Mouse (Mus musculus) layer of hippocampus, postnatal 10 days (tissue): ENCODE measurements around the gene Slc4a8. TPM values are rescaled to one million over a fixed set of nuclear protein-coding genes. Genes with fewer than 3 reads are reported as not detected.

Source experiments
- DNase-seq, 2 experiments: peaks; one replicate each; pipeline ENCODE4 v3.0.0; 2021; ENCODE audit warnings: low spot score in 2 of 2
- total RNA-seq, 2 experiments: library from RNA; stranded (reverse); gene quantifications; 2 replicates each; pipeline ENCODE4 v1.2.3; 2021

The Slc4a8 gene
- total RNA-seq, 2 experiments from 2014 or later, result 82.1 to 84.7 TPM

DNA sequence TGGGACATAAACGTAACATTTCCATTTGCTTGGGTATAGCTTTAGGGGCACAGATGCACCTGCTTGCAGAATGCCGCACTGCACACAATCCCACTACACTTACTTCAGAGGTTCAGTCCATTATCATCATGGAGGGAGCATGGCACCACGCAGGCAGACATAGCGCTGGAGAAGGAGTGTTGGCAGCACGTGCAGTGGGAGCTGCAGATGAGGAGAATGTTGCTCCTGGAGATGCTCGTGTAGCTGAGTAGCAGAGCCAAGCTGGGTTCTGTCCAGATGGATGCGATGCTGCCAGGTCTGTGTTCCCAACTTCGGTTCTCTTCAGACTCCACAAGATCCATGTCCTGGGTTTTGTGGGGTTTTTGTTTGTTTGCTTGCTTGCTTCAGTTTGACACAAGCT lies 64.5 kb downstream of the Slc4a8 start:
- peak in 1 of 2 experiments; percentile 35 for DNase-seq

- peak; percentile 39 to 62 for DNase-seq
These were observed 68.2 kb downstream of the Slc4a8 start for GRCm38 (mm10) chr15:100829775-100830174.

- peak; percentile 43 for DNase-seq
These were observed 69.1 kb downstream of the Slc4a8 start for GRCm38 (mm10) chr15:100830682-100831081.

GRCm38 (mm10) chr15:100832144-100832543 lies 70.6 kb downstream of the Slc4a8 start:
- DNase-seq, result peak; percentile 32 to 33

- peak in 1 of 2 experiments; percentile 34 for DNase-seq
These were observed 71.2 kb downstream of the Slc4a8 start for GRCm38 (mm10) chr15:100832784-100833183.

- no peak for DNase-seq
These were observed 75.2 kb downstream of the Slc4a8 start for GRCm38 (mm10) chr15:100836729-100837128.

DNA sequence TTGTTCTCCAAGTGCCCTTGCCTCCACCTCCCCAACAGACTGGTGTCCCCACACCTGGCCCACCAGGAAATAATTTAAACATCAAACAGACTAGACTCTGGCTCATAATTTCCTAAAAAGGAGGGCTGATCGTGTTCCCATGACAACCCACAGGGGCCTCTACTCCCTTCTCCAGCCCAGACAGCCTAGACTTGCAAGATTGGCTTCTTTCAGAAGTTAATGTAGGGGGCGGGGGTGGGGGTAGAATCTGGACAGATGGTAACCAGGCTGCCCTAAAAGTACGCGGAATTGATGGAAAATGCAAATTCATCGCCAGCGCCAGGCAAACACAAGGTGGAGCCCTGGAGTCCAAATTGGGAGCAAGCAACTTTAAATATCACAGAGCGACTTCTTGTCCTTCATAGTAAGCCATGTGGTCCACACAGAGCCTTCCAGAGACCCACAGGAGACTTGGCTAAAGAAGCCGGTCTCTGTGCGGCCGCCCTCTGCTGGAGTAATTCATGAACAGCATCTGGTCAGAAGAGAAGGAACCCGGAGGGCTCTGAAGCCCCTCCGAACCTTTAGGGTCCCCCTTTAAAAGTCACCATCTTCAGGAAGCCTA lies 77.2 kb downstream of the Slc4a8 start:
- peak; percentile 69 to 75 for DNase-seq

DNA sequence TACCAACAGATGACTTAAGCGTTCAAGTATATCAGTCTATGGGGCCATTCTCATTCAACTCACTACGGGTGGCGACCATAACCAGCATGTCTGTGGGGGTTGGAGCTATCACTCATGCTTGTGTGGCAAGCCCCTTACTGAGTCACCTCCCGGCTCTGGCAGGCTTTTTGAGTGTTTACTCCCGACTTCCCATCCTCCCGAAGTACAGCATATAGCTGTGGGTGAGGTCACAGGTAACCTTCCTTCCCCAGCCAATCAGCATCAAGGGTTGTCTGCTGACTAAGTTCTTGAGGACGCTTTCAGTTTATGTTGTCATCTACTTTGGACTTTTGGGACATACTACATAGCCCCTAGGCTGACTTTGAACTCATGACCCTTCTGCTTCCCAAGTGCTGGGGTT lies 82.8 kb downstream of the Slc4a8 start:
- no peak for DNase-seq

DNA sequence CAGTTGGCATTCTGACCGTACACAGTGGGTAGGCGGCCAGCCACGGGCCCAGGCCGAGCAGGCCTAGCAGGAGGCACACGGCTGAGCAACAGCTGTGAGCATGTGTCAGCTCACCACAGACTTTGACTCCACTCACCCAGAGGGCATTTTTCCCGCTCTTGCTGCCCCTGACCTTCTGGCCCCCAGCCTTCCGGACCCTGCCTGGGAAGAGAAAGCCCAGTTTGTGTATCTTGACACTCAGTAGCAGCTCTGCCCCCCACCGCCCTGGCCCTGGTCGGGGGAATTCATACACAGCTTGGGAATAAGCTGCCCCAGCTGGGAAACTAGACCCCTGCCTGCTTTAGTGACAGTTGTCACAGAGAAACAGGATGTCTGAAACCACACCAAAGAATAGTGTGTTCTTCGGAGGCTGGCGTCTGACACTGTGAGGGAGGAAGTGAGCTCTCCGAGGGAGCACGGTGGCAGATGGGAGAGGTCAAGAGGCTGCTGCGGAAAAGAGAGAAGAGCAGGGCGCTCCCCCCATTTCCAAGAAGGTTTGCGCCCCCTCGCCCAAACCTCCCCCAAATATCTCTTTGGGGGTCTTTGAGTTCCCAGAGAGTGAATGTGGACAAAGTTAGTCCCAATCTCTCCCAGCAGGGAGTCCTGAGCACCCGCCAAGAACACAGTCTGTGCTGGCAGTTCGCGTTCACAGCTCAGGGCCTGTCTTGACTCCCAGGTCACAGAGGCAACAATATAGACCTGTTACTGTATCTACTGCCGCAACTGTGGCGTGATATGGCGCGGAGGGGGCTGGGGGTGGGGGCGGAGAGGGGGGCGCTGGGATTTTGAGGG lies 83.7 kb downstream of the Slc4a8 start:
- peak in 1 of 2 experiments; percentile 24 for DNase-seq

DNA sequence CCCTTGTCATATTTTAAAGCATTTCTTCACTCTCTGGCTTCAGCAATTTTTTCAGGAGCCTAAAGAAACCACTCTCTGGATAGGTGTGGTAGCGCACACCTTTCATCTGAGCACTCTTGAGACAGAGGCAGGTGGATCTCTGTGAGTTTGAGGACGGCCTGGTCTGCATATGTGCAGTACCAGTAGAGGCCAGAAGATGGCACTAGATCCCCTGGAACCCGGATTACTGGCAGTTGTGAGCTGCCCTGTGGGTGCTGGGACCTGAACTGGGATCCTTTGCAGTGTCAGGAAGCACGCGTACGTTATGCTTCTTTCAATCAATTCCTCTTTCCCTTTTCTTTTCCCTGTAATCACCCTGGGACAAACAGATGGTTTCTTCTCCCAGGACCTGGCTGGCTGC lies 85.6 kb downstream of the Slc4a8 start:
- DNase-seq, result no peak

GRCm38 (mm10) chr15:100857586-100857985 lies 96.0 kb downstream of the Slc4a8 start:
- DNase-seq, result no peak

GRCm38 (mm10) chr15:100860856-100861255 lies 99.3 kb downstream of the Slc4a8 start:
- no peak for DNase-seq

DNA sequence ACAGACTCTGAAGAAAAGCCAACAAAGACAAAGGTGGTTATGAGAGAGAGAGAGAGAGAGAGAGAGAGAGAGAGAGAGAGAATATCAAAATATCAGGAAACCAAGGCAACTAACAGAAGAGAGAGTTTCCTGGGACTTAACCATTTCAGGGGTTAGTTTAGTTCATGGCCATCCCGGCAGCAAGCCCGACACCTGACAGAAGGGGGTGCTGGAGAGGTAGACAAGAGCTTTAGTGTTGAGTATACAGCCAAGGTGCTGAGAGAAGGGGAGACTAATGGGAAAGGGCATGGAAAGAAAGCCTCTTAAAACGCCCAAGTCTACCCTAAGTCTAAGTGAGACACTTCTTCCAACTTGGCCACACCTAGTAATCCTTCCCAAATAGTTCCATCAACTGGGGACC lies 104.0 kb downstream of the Slc4a8 start:
- DNase-seq, result no peak

GRCm38 (mm10) chr15:100869558-100869957 lies 108.0 kb downstream of the Slc4a8 start, which contains the start of gene Scn8a:
Scn8a (plus strand) TSS chr15:100869858.
- no peak for DNase-seq

- peak; percentile 73 to 85 for DNase-seq
These were observed 108.6 kb downstream of the Slc4a8 start for GRCm38 (mm10) chr15:100870001-100870774.

DNA sequence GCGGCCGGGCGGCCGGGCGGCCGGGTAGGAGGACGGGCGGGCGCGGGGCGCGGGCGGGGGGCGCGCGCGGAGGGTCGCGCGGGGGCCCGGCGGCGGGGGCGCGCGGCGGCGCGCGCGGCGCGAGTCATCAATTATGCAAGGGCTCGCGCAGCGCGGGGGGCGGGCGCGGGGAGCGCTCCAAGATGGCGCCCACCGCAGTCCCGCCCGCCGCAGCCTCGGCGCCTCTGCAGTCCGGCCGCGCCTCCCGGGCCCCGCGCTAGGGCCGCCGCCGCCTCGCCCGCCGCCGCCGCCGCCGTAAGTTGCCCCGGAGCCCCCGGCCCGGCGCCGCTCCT lies 109.2 kb downstream of the Slc4a8 start:
- peak; percentile 61 to 80 for DNase-seq

DNA sequence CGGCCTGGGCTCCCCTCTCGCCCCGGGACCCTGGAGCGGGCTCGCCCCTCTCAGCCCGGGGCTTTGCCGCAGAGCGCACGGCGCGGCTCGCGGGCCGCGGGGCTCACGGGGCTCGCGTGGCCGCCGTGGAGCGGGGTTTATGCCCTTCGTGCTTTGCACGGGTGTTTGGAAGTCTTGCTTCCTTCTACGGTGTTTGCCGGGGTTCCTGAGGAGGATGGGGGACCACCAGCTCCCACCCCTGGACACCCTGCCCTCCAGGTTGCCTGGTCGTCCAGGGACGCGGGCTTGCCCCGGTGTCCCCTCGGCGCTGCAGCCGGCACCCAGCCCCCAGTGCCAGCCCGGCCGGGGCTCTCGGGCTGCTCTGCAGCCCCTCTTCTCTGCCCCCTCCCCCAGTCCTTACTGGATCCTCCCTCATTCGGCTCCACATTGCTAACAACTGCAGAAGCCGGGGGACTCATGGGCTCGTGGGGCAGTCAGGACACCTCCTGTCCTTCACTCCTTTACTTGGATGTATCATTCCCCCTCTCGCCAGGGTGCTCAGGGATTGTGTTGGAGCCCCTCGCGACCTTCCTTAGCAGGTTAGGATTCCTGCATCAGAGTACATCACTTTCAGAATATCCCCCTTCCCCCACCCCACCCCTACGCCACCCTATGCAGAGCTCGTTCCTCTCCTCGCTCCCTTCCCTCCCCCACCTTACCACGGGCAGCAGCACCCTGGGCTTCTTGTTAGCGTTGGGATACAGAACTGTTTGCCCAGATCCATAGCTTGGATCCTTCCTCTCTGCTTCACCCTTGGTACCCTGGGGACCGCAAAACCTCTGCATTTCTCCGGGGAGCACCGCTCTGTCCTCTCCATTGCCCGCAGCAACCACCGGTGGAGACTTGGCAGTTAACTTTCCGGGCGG lies 109.8 kb downstream of the Slc4a8 start:
- peak; percentile 44 to 53 for DNase-seq

DNA sequence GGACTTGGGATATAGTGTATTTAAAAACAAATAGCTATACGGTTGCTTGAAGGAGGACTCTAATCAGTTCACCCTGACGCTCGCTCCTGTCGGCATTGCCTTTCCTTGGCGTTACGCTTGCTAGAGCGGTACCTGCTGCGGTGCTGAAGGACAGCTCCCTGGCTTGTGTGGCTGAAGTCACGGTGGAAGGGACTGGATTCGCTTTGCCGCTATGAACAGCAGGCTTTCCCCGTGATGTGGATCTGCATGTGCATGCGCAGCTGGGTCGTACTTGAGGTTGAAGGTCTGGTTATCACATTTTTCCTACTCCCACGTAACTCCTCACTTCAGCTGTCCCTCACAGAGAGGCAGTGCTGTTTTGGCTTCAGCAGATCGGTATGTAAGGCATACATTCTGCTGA lies 111.6 kb downstream of the Slc4a8 start:
- DNase-seq, result peak; percentile 58 to 67
